Mouse (Mus musculus) cerebellum, postnatal 10 days (tissue): ENCODE measurements around the gene Papln.

Source experiments
- DNase-seq, 2 experiments: peaks; one replicate each; pipeline ENCODE4 v3.0.0; 2021; ENCODE audit warnings: mixed read lengths in 2 of 2

Gene Papln

DNA sequence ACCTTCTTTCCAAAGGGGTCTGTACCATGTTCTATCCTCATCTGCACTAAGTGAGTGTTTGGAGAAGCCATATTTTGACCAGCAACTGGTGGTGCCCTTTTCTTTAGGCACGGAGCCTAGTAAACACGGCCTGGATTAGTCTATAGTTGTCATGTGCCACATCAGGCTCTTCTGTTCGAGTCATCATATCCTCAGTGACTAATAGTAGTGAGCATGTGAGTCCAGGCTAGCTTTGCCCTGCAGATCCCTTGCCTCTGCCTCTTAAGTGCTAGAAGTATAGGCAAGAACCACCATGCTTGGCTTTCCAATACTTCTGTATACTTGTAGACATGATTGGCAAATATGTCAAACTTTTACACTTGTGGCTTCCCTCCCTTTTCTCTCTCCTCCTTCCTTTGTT, 70.5 kb downstream of the Papln start:
- DNase-seq = no peak

DNA sequence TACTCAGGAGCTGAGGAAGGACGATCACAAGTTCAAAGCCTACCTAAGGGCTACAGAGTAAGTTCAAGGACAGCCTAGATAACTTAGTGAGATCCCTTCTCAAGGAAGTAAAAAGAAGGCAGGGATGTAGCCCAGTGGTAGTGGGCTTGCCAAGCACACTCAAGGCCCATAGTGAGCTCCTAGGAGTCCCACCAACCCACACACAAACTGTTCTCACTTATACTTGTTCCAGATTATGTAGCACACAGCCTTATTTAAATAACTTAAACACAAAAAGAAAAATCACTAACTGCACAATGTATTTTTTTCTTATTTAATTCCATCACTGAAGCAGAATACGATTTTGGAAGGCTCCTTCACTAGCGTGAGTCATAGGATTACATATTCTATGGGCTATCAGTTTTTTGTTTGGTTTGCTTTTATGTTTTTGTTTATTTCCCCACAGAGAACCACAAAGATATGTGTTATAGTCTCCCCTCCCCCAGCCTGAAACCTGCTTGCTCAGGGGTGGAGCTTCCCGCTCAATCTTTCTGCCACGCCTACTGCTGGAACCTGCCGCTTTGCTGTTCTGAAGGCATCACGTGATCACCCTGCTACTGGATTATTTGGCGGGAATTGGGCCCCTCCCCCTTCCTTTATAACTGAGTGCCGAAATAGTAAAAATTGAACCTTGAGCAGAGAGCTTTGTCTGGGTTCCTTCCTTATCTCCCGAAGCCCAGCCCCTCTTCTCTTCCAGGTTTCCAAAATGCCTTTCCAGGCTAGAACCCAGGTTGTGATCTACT, 78.2 kb downstream of the Papln start:
- DNase-seq = no peak
